8 mouse cellular contexts compared by ENCODE assay signal in the genomic region with DNA sequence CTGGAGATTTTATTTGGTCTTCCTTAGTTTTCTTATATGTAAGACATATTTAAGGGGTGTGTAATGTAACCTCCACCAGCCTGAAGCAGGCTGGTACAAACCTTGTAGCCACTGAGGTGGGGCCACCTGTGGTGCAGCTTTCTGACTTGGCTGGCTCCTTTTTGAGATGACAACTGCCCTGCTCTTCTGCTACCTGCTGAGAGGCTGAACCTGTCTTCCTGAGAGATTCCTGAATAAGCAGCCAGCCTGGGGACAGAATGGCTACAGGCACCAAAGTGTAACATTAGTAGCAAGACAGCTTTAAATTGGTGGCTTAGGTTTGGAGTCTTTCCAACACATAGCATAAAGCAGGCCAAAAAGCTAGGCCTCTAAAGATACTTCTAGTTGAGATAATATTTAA. TPM values are rescaled to one million over a fixed set of nuclear protein-coding genes. Genes with fewer than 3 reads are reported as not detected.
A peak's percentile ranks its signal among the peaks of the same experiment; 100 is the strongest.
DNase-seq lines count a peak whose midpoint lies in the region; TF ChIP-seq lines count a peak whose summit lies in the region.
"Not testable (repeated sequence)": the region's sequence is repeated elsewhere in the genome, so short reads cannot be mapped to it uniquely, and the experiment has no call there.
"Had no signal": no experiment of that assay in that cellular context is flagged by ENCODE, and none has a peak within 500 bp of the region (broad histone marks: within the 10 kb centered on the region; RNA-seq: fewer than 3 reads in every experiment).

No protein-coding gene starts in this region.

- DNase-seq in ZHBTc4 (ENCODE audit: low read depth, low spot score) = peak; percentile 37
- peak; percentile 71 for DNase-seq in cerebellum, adult 11 months
- peak; percentile 81 to 92 for DNase-seq in cerebellum, adult 2 months
- DNase-seq in cerebellum, adult 9-11 months = peak; percentile 91
- peak; percentile 83 to 85 for DNase-seq in cerebellum, postnatal 25 days

- not testable (repeated sequence) for H3K4me1 ChIP-seq in cerebellum, adult 2 months (ENCODE audit: control insufficient read depth, insufficient read depth, low read length)

- not testable (repeated sequence) for TF ChIP-seq POLR2A in cerebellum, adult 2 months (IDR thresholded peaks at IDR 0.05; ENCODE audit: borderline replicate concordance, insufficient read depth, low read length)

- H3K27me3 ChIP-seq in cerebellum, adult 2 months (ENCODE audit: control insufficient read depth, insufficient read depth, low read length) = not testable (repeated sequence)

- not testable (repeated sequence) for H3K4me3 ChIP-seq in cerebellum, adult 2 months (replicated peaks; ENCODE audit: insufficient read depth, low read depth, low read length)

- not testable (repeated sequence) for TF ChIP-seq CTCF in cerebellum, adult 2 months (IDR thresholded peaks at IDR 0.05; ENCODE audit: borderline replicate concordance, insufficient read depth, low read depth, low read length)

- H3K27ac ChIP-seq in cerebellum, adult 2 months (ENCODE audit: insufficient read depth, low read length) = not testable (repeated sequence)

RNA-seq across cellular contexts. Expression of gene Gria4, which starts 46.6 kb away (rescaled TPM):
- polyA plus RNA-seq in cerebellum, adult 2 months (2012; rRNA removed) = 154 and 178 TPM in 2 replicates
- polyA plus RNA-seq: C2C12; CD4-positive, CD25-positive, alpha-beta regulatory T cell, adult 4 months; inflammation-experienced regulatory T-cells, adult 6 months had no signal

Comparison
In these comparisons a context has a peak if more than half of its experiments do, and no peak if none do; other contexts are left out.
1. DNase-seq: peak in every context shown above with its lines; median percentile 91 in cerebellum, adult 9-11 months; 86 in cerebellum, adult 2 months; 84 in cerebellum, postnatal 25 days; 71 in cerebellum, adult 11 months; 37 in ZHBTc4.